19 mouse cellular contexts compared by ENCODE assay signal in the genomic region with DNA sequence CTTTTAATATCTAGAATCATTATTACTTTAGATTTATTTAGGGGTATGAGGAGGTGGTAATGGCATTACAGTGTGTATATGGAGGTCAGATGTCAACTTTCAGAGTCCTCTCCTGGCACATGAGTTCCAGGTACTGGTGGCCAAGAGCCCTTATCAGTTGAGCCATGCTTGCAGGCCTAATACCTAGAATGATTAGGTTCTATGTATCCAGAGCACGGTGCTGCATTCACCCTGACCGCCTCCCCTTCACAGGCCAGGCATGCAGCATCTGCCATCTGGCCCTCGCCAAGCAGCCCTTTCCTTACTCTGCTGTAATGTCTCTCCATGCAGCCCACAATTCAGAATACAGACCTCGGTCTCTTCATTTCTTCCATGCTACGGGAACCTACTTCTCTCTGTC. TPM values are rescaled to one million over a fixed set of nuclear protein-coding genes. Genes with fewer than 3 reads are reported as not detected.
DNase-seq lines count a peak whose midpoint lies in the region; ATAC-seq lines count a peak whose summit lies in the region.
"Had no signal": no experiment of that assay in that cellular context is flagged by ENCODE, and none has a peak within 500 bp of the region (broad histone marks: within the 10 kb centered on the region; RNA-seq: fewer than 3 reads in every experiment).

No protein-coding gene starts in this region.

- no peak overlapping the region for H3K4me3 ChIP-seq in neural tube, embryonic 13.5 days
- H3K4me3 ChIP-seq in neural tube, embryonic 15.5 days (replicated peaks), result no peak overlapping the region
- no peak overlapping the region for H3K4me3 ChIP-seq in liver, embryonic 12.5 days
- H3K4me3 ChIP-seq: embryonic facial prominence, embryonic 12.5 days; forebrain, embryonic 15.5 days; heart, embryonic 15.5 days; hindbrain, embryonic 13.5 days had no signal

- H3K27me3 ChIP-seq in neural tube, embryonic 13.5 days, result no peaks in the 10 kb centered on the region
- no peaks in the 10 kb centered on the region for H3K27me3 ChIP-seq in neural tube, embryonic 15.5 days (replicated peaks)
- H3K27me3 ChIP-seq in liver, embryonic 12.5 days (replicated peaks), result no peaks in the 10 kb centered on the region
- H3K27me3 ChIP-seq: embryonic facial prominence, embryonic 12.5 days; forebrain, embryonic 15.5 days; heart, embryonic 15.5 days; hindbrain, embryonic 13.5 days had no signal

- no peak for DNase-seq in right cerebral cortex, adult 2 months (ENCODE audit: low spot score in 2 of 2)
- no peak for DNase-seq in cerebellum, postnatal 36 days
- DNase-seq: adrenal gland, adult 2 months; adrenal gland, postnatal 25 days; cerebellum, adult 11 months; cerebellum, adult 8-10 months; cerebellum, postnatal 14 days; gastrocnemius, postnatal 36 days; heart, adult 18-20 months; heart, postnatal 14 days had no signal

- 0 out of 2 replicates have a peak overlapping the region, but pooled peaks have one; percentile 3 for H3K27ac ChIP-seq in neural tube, embryonic 13.5 days (replicated peaks)
- H3K27ac ChIP-seq in neural tube, embryonic 15.5 days (replicated peaks), result no peak overlapping the region
- no peak overlapping the region for H3K27ac ChIP-seq in liver, embryonic 12.5 days
- H3K27ac ChIP-seq: embryonic facial prominence, embryonic 12.5 days; forebrain, embryonic 15.5 days; heart, embryonic 15.5 days; hindbrain, embryonic 13.5 days had no signal

- 94% methylated on average over 5 of the region's 5 CpGs for WGBS in neural tube, embryonic 13.5 days
- WGBS in neural tube, embryonic 15.5 days, result 92% methylated on average over 5 of the region's 5 CpGs
- 69% methylated on average over 5 of the region's 5 CpGs for WGBS in liver, embryonic 12.5 days (ENCODE audit: insufficient replicate concordance)

- peaks cover 87% of the 10 kb centered on the region for H3K36me3 ChIP-seq in neural tube, embryonic 13.5 days
- peaks cover 56% of the 10 kb centered on the region for H3K36me3 ChIP-seq in neural tube, embryonic 15.5 days
- peaks cover 78% of the 10 kb centered on the region for H3K36me3 ChIP-seq in liver, embryonic 12.5 days

- H3K4me1 ChIP-seq in neural tube, embryonic 13.5 days (replicated peaks), result no peaks in the 10 kb centered on the region
- no peaks in the 10 kb centered on the region for H3K4me1 ChIP-seq in neural tube, embryonic 15.5 days
- peaks cover 10% of the 10 kb centered on the region for H3K4me1 ChIP-seq in liver, embryonic 12.5 days
- H3K4me1 ChIP-seq: embryonic facial prominence, embryonic 12.5 days; forebrain, embryonic 15.5 days; heart, embryonic 15.5 days; hindbrain, embryonic 13.5 days had no signal

- ATAC-seq in neural tube, embryonic 13.5 days (ENCODE audit: low read depth), result no peak
- no peak for ATAC-seq in neural tube, embryonic 15.5 days (ENCODE audit: low FRiP score)
- peak; percentile 88 for ATAC-seq in liver, embryonic 12.5 days
- 0 out of 2 replicates have a peak, but pooled peaks have one; percentile 26 for ATAC-seq in megakaryocyte-erythroid progenitor cell, adult 5-6 weeks (replicated peaks; ENCODE audit: low FRiP score, low TSS enrichment, poor library complexity, severe bottlenecking)
- ATAC-seq: forebrain, embryonic 15.5 days had no signal

- no peak overlapping the region for H3K4me2 ChIP-seq in neural tube, embryonic 13.5 days
- no peak overlapping the region for H3K4me2 ChIP-seq in neural tube, embryonic 15.5 days
- no peak overlapping the region for H3K4me2 ChIP-seq in liver, embryonic 12.5 days
- H3K4me2 ChIP-seq: embryonic facial prominence, embryonic 12.5 days; forebrain, embryonic 15.5 days; heart, embryonic 11.5 days; heart, embryonic 15.5 days; hindbrain, embryonic 13.5 days had no signal

- H3K9ac ChIP-seq in neural tube, embryonic 13.5 days, result no peak overlapping the region
- no peak overlapping the region for H3K9ac ChIP-seq in neural tube, embryonic 15.5 days (replicated peaks)
- no peak overlapping the region for H3K9ac ChIP-seq in liver, embryonic 12.5 days
- H3K9ac ChIP-seq: embryonic facial prominence, embryonic 12.5 days; forebrain, embryonic 15.5 days; heart, embryonic 15.5 days; hindbrain, embryonic 13.5 days had no signal

- no peaks in the 10 kb centered on the region for H3K9me3 ChIP-seq in neural tube, embryonic 13.5 days
- H3K9me3 ChIP-seq in neural tube, embryonic 15.5 days (replicated peaks), result no peaks in the 10 kb centered on the region
- H3K9me3 ChIP-seq in liver, embryonic 12.5 days (replicated peaks), result no peaks in the 10 kb centered on the region
- H3K9me3 ChIP-seq: embryonic facial prominence, embryonic 12.5 days; forebrain, embryonic 15.5 days; heart, embryonic 15.5 days; hindbrain, embryonic 13.5 days had no signal

RNA-seq across cellular contexts. Expression of gene Ccdc66, which starts 16.9 kb away (rescaled TPM):
- polyA plus RNA-seq in neural tube, embryonic 13.5 days (2015; fragmentation: Nextera tagmentation; extraction: Ambion mirVana), result 11.6 and 14.2 TPM in 2 replicates
- polyA plus RNA-seq in neural tube, embryonic 15.5 days (2015; fragmentation: Nextera tagmentation; extraction: Ambion mirVana), result 11.2 and 11.9 TPM in 2 replicates
- polyA plus RNA-seq in liver, embryonic 12.5 days (2016; fragmentation: Nextera tagmentation; extraction: Ambion mirVana), result 5.1 and 5.8 TPM in 2 replicates
- 11.3 and 14.4 TPM in 2 replicates for total RNA-seq in megakaryocyte-erythroid progenitor cell, adult 5-6 weeks (2014; fragmentation: Nextera tagmentation)
- total RNA-seq in megakaryocyte-erythroid progenitor cell, adult 5-6 weeks (2017), result 13.8 and 23.1 TPM in 2 replicates

Comparison
In these comparisons a context has a peak if more than half of its experiments do, and no peak if none do; other contexts are left out.
1. ATAC-seq: peak in liver, embryonic 12.5 days (single experiment) and megakaryocyte-erythroid progenitor cell, adult 5-6 weeks (single experiment); none in neural tube, embryonic 13.5 days (single experiment) and neural tube, embryonic 15.5 days (single experiment).